In genomic region chr11:55023583-55023982, GRCm38 (mm10) we compare ENCODE assay signal across 8 mouse cellular contexts. TPM values are rescaled to one million over a fixed set of nuclear protein-coding genes. Genes with fewer than 3 reads are reported as not detected.
A peak's percentile ranks its signal among the peaks of the same experiment; 100 is the strongest.
DNase-seq lines count a peak whose midpoint lies in the region; ATAC-seq lines count a peak whose summit lies in the region.

No protein-coding gene starts in this region.

- H3K36me3 ChIP-seq in neural tube, embryonic 11.5 days (ENCODE audit: control insufficient read depth, insufficient read depth, low read length) = no peaks in the 10 kb centered on the region; the same call in 1 of the 2 replicates
- H3K36me3 ChIP-seq in liver, embryonic 11.5 days (ENCODE audit: control insufficient read depth, insufficient read depth, low read length) = peaks cover 3% of the 10 kb centered on the region; the same call in 1 of the 2 replicates
- H3K36me3 ChIP-seq in stomach, embryonic 16.5 days (ENCODE audit: control insufficient read depth, insufficient read depth, low read length) = peaks cover 7% of the 10 kb centered on the region; the same call in 1 of the 2 replicates

- peak overlapping the region; percentile 84 for H3K27ac ChIP-seq in neural tube, embryonic 11.5 days (ENCODE audit: low read depth, low read length)
- peak overlapping the region; percentile 81 for H3K27ac ChIP-seq in liver, embryonic 11.5 days (ENCODE audit: low read depth, low read length)
- peak overlapping the region; percentile 96 for H3K27ac ChIP-seq in stomach, embryonic 16.5 days (ENCODE audit: low read length)

- 76% methylated on average over 3 of the region's 3 CpGs for WGBS in neural tube, embryonic 11.5 days
- 65% methylated on average over 3 of the region's 3 CpGs for WGBS in liver, embryonic 11.5 days
- 46% methylated on average over 3 of the region's 3 CpGs for WGBS in stomach, embryonic 16.5 days

- DNase-seq in gastrocnemius, postnatal 14 days = peak; percentile 35
- DNase-seq in gastrocnemius, adult 18-20 months (ENCODE audit: low spot score) = no peak
- DNase-seq in neural tube, embryonic 11.5 days (ENCODE audit: low spot score) = no peak
- no peak for DNase-seq in neural tube, embryonic 10.5 days (ENCODE audit: extremely low spot score, low spot score)
- DNase-seq in liver, embryonic 11.5 days (ENCODE audit: low spot score) = no peak
- no peak for DNase-seq in adrenal gland, postnatal 14 days
- no peak for DNase-seq in spleen, adult 12 weeks (ENCODE audit: low spot score)

- intact Hi-C loops in gastrocnemius, postnatal 14 days (cut with DNase I; ENCODE audit: low total_unique reads) = no loop called here

- no peaks in the 10 kb centered on the region for H3K9me3 ChIP-seq in neural tube, embryonic 11.5 days (ENCODE audit: control insufficient read depth, low read length)
- no peaks in the 10 kb centered on the region for H3K9me3 ChIP-seq in liver, embryonic 11.5 days (ENCODE audit: control insufficient read depth, low read length)
- H3K9me3 ChIP-seq in stomach, embryonic 16.5 days (replicated peaks; ENCODE audit: control insufficient read depth, low read length) = no peaks in the 10 kb centered on the region

- H3K4me1 ChIP-seq in neural tube, embryonic 11.5 days (ENCODE audit: control insufficient read depth, insufficient read depth, low read length) = peaks cover 22% of the 10 kb centered on the region
- H3K4me1 ChIP-seq in liver, embryonic 11.5 days (replicated peaks; ENCODE audit: control insufficient read depth, insufficient read depth, low read length) = peaks cover 46% of the 10 kb centered on the region
- H3K4me1 ChIP-seq in stomach, embryonic 16.5 days (ENCODE audit: control insufficient read depth, insufficient read depth, low read length) = peaks cover 80% of the 10 kb centered on the region

- H3K27me3 ChIP-seq in neural tube, embryonic 11.5 days (ENCODE audit: control insufficient read depth, insufficient read depth, low read length) = no peaks in the 10 kb centered on the region
- no peaks in the 10 kb centered on the region for H3K27me3 ChIP-seq in liver, embryonic 11.5 days (replicated peaks; ENCODE audit: control insufficient read depth, insufficient read depth, low read length)
- no peaks in the 10 kb centered on the region for H3K27me3 ChIP-seq in stomach, embryonic 16.5 days (ENCODE audit: control insufficient read depth, insufficient read depth, low read length)

- no peak overlapping the region for H3K4me3 ChIP-seq in neural tube, embryonic 11.5 days (ENCODE audit: low read depth, low read length)
- H3K4me3 ChIP-seq in liver, embryonic 11.5 days (ENCODE audit: low read depth, low read length) = no peak overlapping the region
- H3K4me3 ChIP-seq in stomach, embryonic 16.5 days (replicated peaks; ENCODE audit: low read length) = no peak overlapping the region; the same call in 1 of the 2 replicates

- no peak for ATAC-seq in neural tube, embryonic 11.5 days (ENCODE audit: insufficient read depth, low FRiP score, low TSS enrichment)
- no peak for ATAC-seq in liver, embryonic 11.5 days (replicated peaks; ENCODE audit: low FRiP score)
- no peak for ATAC-seq in stomach, embryonic 16.5 days (ENCODE audit: insufficient read depth, low FRiP score)

- H3K9ac ChIP-seq in neural tube, embryonic 11.5 days (ENCODE audit: low read length) = no peak overlapping the region
- no peak overlapping the region for H3K9ac ChIP-seq in liver, embryonic 11.5 days (ENCODE audit: low read depth, low read length)
- peak overlapping the region; percentile 52; the same call in 1 of the 2 replicates for H3K9ac ChIP-seq in stomach, embryonic 16.5 days (ENCODE audit: low read length)

- H3K4me2 ChIP-seq in neural tube, embryonic 11.5 days (ENCODE audit: low read depth) = no peak overlapping the region
- H3K4me2 ChIP-seq in liver, embryonic 11.5 days = peak overlapping the region; percentile 45
- peak overlapping the region; percentile 46 for H3K4me2 ChIP-seq in stomach, embryonic 16.5 days (ENCODE audit: low read depth, low read length)

RNA-seq across cellular contexts. Expression of gene Anxa6, which starts 9.7 kb away (rescaled TPM):
- 100 to 1,000 TPM; 222 to 236 TPM for total RNA-seq in gastrocnemius, postnatal 14 days (2021)
- 100 to 1,000 TPM; 169 to 174 TPM for total RNA-seq in gastrocnemius, adult 18-20 months (2021)
- 90.1 and 91.8 TPM in 2 replicates for polyA plus RNA-seq in neural tube, embryonic 11.5 days (2014; fragmentation: Nextera tagmentation; extraction: Ambion mirVana)
- 78.5 and 86.6 TPM in 2 replicates for polyA plus RNA-seq in liver, embryonic 11.5 days (2014; fragmentation: Nextera tagmentation; extraction: Ambion mirVana)
- 364 and 365 TPM in 2 replicates for polyA plus RNA-seq in stomach, embryonic 16.5 days (2015; fragmentation: Nextera tagmentation; extraction: Ambion mirVana)
- total RNA-seq in adrenal gland, postnatal 14 days (2021) = 146 and 152 TPM in 2 replicates

RNA-seq across cellular contexts. Expression of gene Ccdc69, which starts 54.3 kb away (rescaled TPM):
- total RNA-seq in gastrocnemius, postnatal 14 days (2021) = 10 to 100 TPM in 1 of 2 experiments, 1 to 10 TPM in 1; 7.8 to 14.0 TPM
- 1 to 10 TPM; 3.0 to 3.3 TPM for total RNA-seq in gastrocnemius, adult 18-20 months (2021)
- 0.32 and 0.73 TPM in 2 replicates for polyA plus RNA-seq in neural tube, embryonic 11.5 days (2014; fragmentation: Nextera tagmentation; extraction: Ambion mirVana)
- 1.2 and 1.4 TPM in 2 replicates for polyA plus RNA-seq in liver, embryonic 11.5 days (2014; fragmentation: Nextera tagmentation; extraction: Ambion mirVana)
- polyA plus RNA-seq in stomach, embryonic 16.5 days (2015; fragmentation: Nextera tagmentation; extraction: Ambion mirVana) = 3.5 and 3.7 TPM in 2 replicates
- 8.3 and 12.2 TPM in 2 replicates for total RNA-seq in adrenal gland, postnatal 14 days (2021)
